Mouse (Mus musculus): ENCODE results near the gene Plcz1. TPM values are rescaled to one million over a fixed set of nuclear protein-coding genes. Genes with fewer than 3 reads are reported as not detected.

The Plcz1 gene
- total RNA-seq (2014; fragmentation: Nextera tagmentation) (not detected in 2 replicates), total RNA-seq (2017) (not detected in 2 replicates), polyA plus RNA-seq (2012) (not detected in 2 replicates)

- Histone ChIP-seq H3K36me3 (replicated peaks) (no peaks in the 10 kb centered on the region), H3K4me1 (ENCODE audit: insufficient read depth, low read depth, low read length) (no peaks in the 10 kb centered on the region), H3K9me3 (replicated peaks) (peaks cover 33% of the 10 kb centered on the region), H3K4me3 (ENCODE audit: low read depth, low read length) (no peak within 1 kb of the TSS), H3K27me3 (ENCODE audit: insufficient read depth, low read length) (no peaks in the 10 kb centered on the region)
- DNase-seq (ENCODE audit: low spot score), result no peak
- TF ChIP-seq GATA1 (IDR thresholded peaks at IDR 0.05; ENCODE audit: borderline replicate concordance, low read length) (no peak), GATA2 (IDR thresholded peaks at IDR 0.05; ENCODE audit: borderline replicate concordance, low read depth, low read length) (no peak), TAL1 (conservative IDR thresholded peaks at IDR 0.05; ENCODE audit: low read depth, low read length) (no peak), CTCF (IDR thresholded peaks at IDR 0.05; ENCODE audit: low read depth, low read length) (no peak), POLR2AphosphoS5 (IDR thresholded peaks at IDR 0.05; ENCODE audit: insufficient replicate concordance, low read depth, low read length) (no peak)
- ATAC-seq (ENCODE audit: extremely low read depth, insufficient number of reproducible peaks, low FRiP score, poor library complexity, severe bottlenecking), result no peak
Observed at GRCm38 (mm10) chr6:140041357-140041756, at the start of gene Plcz1. TSS of gene Plcz1 (minus strand) at chr6:140041457.

DNA sequence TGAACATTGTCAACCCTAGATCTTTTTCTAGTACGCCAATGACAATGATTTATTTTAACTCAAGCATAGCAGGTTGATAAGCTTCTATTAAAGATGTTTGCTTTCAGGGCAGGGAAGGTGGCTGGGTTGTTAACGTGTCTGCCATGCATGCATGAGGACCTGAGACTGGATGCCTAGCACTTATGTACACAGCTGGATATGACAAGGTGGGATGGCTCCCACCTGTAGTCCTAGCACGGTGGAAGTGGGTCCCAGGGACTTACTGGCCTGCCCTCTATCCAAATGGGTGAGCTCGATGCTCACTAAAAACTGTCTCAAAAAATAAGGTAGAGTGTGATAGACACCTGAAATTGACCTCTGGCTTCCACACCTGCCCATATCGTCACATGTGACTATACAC, 48.6 kb upstream of the Plcz1 start:
- peaks cover 28% of the 10 kb centered on the region for H3K9me3 ChIP-seq (replicated peaks)
- ATAC-seq (ENCODE audit: extremely low read depth, insufficient number of reproducible peaks, low FRiP score, poor library complexity, severe bottlenecking) (no peak), DNase-seq (ENCODE audit: low spot score) (no peak)
- no peak overlapping the region for H3K4me3 ChIP-seq (ENCODE audit: low read depth, low read length)
- no peaks in the 10 kb centered on the region for H3K36me3 ChIP-seq (replicated peaks)
- H3K27me3 ChIP-seq (ENCODE audit: insufficient read depth, low read length), result no peaks in the 10 kb centered on the region
- H3K4me1 ChIP-seq (ENCODE audit: insufficient read depth, low read depth, low read length), result no peaks in the 10 kb centered on the region
- no peak for TF ChIP-seq TAL1 (conservative IDR thresholded peaks at IDR 0.05; ENCODE audit: low read depth, low read length)
- no peak for TF ChIP-seq GATA2 (IDR thresholded peaks at IDR 0.05; ENCODE audit: borderline replicate concordance, low read depth, low read length)
- no peak for TF ChIP-seq POLR2AphosphoS5 (IDR thresholded peaks at IDR 0.05; ENCODE audit: insufficient replicate concordance, low read depth, low read length)
- TF ChIP-seq CTCF (IDR thresholded peaks at IDR 0.05; ENCODE audit: low read depth, low read length), result no peak
- no peak for TF ChIP-seq GATA1 (IDR thresholded peaks at IDR 0.05; ENCODE audit: borderline replicate concordance, low read length)

DNA sequence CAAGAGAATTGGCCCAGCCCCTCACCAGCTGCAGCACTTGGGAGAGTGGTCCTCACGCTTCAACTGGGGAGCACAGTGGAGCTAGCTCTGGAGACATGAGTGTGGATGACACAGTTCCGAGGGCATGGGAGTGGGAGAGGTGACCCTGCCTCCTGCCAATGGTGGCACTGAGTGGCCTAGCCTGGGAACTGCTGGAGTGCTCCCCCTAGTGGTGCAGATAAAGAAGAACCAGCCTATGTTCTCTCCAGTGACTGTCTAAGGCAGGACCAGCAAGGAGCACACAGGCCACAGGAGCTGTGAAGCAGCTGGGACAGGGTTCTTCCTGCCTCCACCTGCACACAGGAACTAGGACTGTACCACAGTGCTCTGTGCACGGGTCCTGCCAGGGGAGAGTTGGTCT, 40.5 kb upstream of the Plcz1 start:
- TF ChIP-seq GATA2 (IDR thresholded peaks at IDR 0.05; ENCODE audit: borderline replicate concordance, low read depth, low read length), result no peak
- no peak for TF ChIP-seq GATA1 (IDR thresholded peaks at IDR 0.05; ENCODE audit: borderline replicate concordance, low read length)
- TF ChIP-seq TAL1 (conservative IDR thresholded peaks at IDR 0.05; ENCODE audit: low read depth, low read length), result no peak
- no peak for TF ChIP-seq CTCF (IDR thresholded peaks at IDR 0.05; ENCODE audit: low read depth, low read length)
- no peaks in the 10 kb centered on the region for H3K27me3 ChIP-seq (ENCODE audit: insufficient read depth, low read length)
- ATAC-seq (ENCODE audit: extremely low read depth, insufficient number of reproducible peaks, low FRiP score, poor library complexity, severe bottlenecking) (no peak), DNase-seq (ENCODE audit: low spot score) (no peak)
- no peak overlapping the region for H3K4me3 ChIP-seq (ENCODE audit: low read depth, low read length)
- H3K4me1 ChIP-seq (ENCODE audit: insufficient read depth, low read depth, low read length), result no peaks in the 10 kb centered on the region
- H3K9me3 ChIP-seq (replicated peaks), result peaks cover 34% of the 10 kb centered on the region
- H3K36me3 ChIP-seq (replicated peaks), result no peaks in the 10 kb centered on the region

GRCm38 (mm10) chr6:140080933-140081332, 39.7 kb upstream of the Plcz1 start:
- H3K4me1 ChIP-seq (ENCODE audit: insufficient read depth, low read depth, low read length), result no peaks in the 10 kb centered on the region
- no peak for DNase-seq (ENCODE audit: low spot score)
- no peaks in the 10 kb centered on the region for H3K36me3 ChIP-seq (replicated peaks)
- peaks cover 34% of the 10 kb centered on the region for H3K9me3 ChIP-seq (replicated peaks)
- H3K27me3 ChIP-seq (ENCODE audit: insufficient read depth, low read length), result no peaks in the 10 kb centered on the region
- H3K4me3 ChIP-seq (ENCODE audit: low read depth, low read length), result no peak overlapping the region
- no peak for ATAC-seq (ENCODE audit: extremely low read depth, insufficient number of reproducible peaks, low FRiP score, poor library complexity, severe bottlenecking)
- no peak for TF ChIP-seq POLR2AphosphoS5 (IDR thresholded peaks at IDR 0.05; ENCODE audit: insufficient replicate concordance, low read depth, low read length)
- TF ChIP-seq GATA1 (IDR thresholded peaks at IDR 0.05; ENCODE audit: borderline replicate concordance, low read length), result no peak
- no peak for TF ChIP-seq TAL1 (conservative IDR thresholded peaks at IDR 0.05; ENCODE audit: low read depth, low read length)
- no peak for TF ChIP-seq GATA2 (IDR thresholded peaks at IDR 0.05; ENCODE audit: borderline replicate concordance, low read depth, low read length)
- no peak for TF ChIP-seq CTCF (IDR thresholded peaks at IDR 0.05; ENCODE audit: low read depth, low read length)

GRCm38 (mm10) chr6:140069177-140069576, 27.9 kb upstream of the Plcz1 start:
- no peak for DNase-seq (ENCODE audit: low spot score)
- peaks cover 31% of the 10 kb centered on the region for H3K9me3 ChIP-seq (replicated peaks)
- ATAC-seq (ENCODE audit: extremely low read depth, insufficient number of reproducible peaks, low FRiP score, poor library complexity, severe bottlenecking), result no peak
- TF ChIP-seq TAL1 (conservative IDR thresholded peaks at IDR 0.05; ENCODE audit: low read depth, low read length) (no peak), POLR2AphosphoS5 (IDR thresholded peaks at IDR 0.05; ENCODE audit: insufficient replicate concordance, low read depth, low read length) (no peak), GATA1 (IDR thresholded peaks at IDR 0.05; ENCODE audit: borderline replicate concordance, low read length) (no peak), GATA2 (IDR thresholded peaks at IDR 0.05; ENCODE audit: borderline replicate concordance, low read depth, low read length) (no peak), CTCF (IDR thresholded peaks at IDR 0.05; ENCODE audit: low read depth, low read length) (no peak)
- no peak overlapping the region for H3K4me3 ChIP-seq (ENCODE audit: low read depth, low read length)
- no peaks in the 10 kb centered on the region for H3K4me1 ChIP-seq (ENCODE audit: insufficient read depth, low read depth, low read length)
- H3K27me3 ChIP-seq (ENCODE audit: insufficient read depth, low read length), result no peaks in the 10 kb centered on the region
- no peaks in the 10 kb centered on the region for H3K36me3 ChIP-seq (replicated peaks)

- DNase-seq (ENCODE audit: low spot score) (no peak), ATAC-seq (ENCODE audit: extremely low read depth, insufficient number of reproducible peaks, low FRiP score, poor library complexity, severe bottlenecking) (no peak)
- Histone ChIP-seq H3K4me1 (ENCODE audit: insufficient read depth, low read depth, low read length) (no peaks in the 10 kb centered on the region), H3K9me3 (replicated peaks) (peaks cover 37% of the 10 kb centered on the region), H3K27me3 (ENCODE audit: insufficient read depth, low read length) (no peaks in the 10 kb centered on the region), H3K36me3 (replicated peaks) (no peaks in the 10 kb centered on the region), H3K4me3 (ENCODE audit: low read depth, low read length) (no peak overlapping the region)
- TF ChIP-seq GATA1 (IDR thresholded peaks at IDR 0.05; ENCODE audit: borderline replicate concordance, low read length) (no peak), CTCF (IDR thresholded peaks at IDR 0.05; ENCODE audit: low read depth, low read length) (no peak), POLR2AphosphoS5 (IDR thresholded peaks at IDR 0.05; ENCODE audit: insufficient replicate concordance, low read depth, low read length) (no peak), GATA2 (IDR thresholded peaks at IDR 0.05; ENCODE audit: borderline replicate concordance, low read depth, low read length) (no peak), TAL1 (conservative IDR thresholded peaks at IDR 0.05; ENCODE audit: low read depth, low read length) (no peak)
Observed at GRCm38 (mm10) chr6:140054271-140054928, 13.1 kb upstream of the Plcz1 start.
